Mouse (Mus musculus) MEL-GATA-1-ER (cell line): Measurements from ENCODE around the gene Gba.

Experiments used
- DNase-seq: peaks from one replicate; pipeline ENCODE4 v3.0.0-alpha.2; 2012; ENCODE audit warnings: low read depth; ENCODE audit errors: extremely low read depth

Gba gene

DNA sequence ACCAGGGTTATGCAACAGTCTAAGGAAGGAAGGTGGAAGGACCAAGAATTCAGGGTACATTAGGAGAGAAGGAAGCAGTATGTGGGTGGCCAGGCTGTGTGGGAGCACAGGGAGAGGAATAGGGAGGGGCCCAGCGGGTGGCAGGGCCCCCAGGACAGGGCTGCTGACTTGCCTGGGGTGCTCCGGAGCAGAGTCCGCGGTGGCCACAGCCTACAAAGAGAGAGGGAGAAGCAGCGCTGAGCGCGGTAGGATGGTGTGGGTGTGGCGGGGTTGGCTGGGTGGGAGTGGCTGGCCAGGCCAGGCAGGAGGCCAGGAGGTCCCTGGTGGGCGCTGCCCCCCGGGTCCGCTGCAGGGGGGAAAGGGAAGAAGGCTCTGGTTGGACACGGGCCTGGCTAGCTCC, 35.8 kb downstream of the Gba start:
- no peak for DNase-seq

DNA sequence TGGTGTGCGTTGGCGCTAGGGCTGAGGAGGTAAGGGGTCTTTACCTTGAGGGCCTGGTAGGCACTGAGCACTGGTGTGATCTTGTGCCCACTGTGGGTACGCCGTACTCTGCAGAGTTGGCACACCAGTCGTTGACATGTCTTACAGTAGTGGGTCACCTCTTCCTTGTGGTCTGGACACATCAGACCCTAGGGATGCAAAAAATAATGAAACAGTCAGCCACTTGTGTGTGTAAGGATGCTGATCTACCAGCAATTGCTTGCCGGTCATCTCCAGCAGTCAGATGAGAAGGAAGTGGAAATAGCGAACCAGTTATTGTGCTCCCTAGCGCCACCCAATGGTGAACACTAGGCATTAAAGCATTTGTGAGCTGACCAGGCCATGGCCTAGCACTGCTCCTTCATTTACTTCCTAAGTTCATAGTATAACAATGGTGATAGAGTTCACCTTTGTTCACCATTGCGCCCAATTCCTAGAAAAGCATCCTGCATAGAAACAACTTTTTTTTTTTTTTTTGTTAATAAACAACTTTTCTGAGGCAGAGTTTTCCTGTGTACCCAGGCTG, 39.7 kb downstream of the Gba start:
- peak; percentile 75 for DNase-seq

DNA sequence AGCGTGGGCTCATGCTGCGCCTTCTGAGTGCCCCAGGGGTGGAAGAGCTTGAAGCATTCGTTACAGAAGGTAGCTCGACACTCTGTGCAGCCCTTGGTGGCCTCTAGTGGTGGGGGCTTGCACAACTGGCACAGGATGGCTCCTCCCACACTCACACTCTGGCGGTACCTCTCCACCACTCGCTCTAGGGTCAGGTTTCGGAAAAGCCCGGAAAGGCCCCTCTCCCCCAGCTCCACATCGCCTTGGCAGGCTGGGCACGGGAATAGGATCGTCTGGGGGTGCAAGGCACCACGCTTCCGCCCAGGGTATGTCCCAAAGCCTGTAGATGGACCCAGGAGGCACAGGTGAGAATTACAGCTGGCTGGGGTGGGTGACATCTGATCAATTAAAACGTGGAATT, 40.9 kb downstream of the Gba start:
- DNase-seq, result no peak

DNA sequence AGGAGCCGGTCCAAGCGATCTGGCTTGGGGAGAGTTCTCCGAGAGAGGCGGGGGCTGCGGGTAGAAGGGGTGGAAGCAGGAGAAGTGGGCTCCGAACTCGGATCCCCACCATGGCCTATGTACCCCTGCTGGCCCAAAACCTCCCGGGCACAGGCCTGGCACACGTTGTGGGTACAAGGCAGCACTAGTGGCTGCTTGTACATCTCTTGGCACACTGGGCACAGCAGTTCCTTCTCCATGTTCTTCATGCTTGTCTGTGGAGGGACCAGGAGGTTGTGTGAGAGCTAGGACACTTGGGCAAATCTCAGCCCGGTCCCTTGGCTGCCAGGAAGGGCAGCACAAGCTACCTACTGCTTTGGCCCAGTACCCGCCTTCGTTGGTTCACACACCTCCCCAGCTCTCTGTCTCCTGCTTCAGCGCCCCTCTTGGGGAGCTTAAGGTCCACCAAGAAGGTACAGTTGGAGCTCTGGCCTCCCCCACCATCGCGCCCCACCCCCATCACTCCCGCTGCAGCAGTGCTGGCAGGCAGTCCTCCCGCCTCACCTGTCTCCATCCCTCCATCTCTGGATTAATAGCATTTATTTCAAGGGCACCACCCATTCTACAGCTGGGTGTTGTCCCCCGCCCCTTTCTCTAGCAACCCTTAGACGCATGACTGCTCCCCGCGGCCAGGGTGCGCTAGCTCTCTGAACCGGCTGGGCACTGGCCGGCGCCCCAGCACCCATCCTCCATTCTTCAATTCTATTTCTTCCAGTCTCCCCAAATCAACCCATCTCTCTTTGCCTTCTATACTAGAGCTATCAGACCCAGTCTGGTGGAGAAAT, 41.6 kb downstream of the Gba start:
- no peak for DNase-seq

GRCm38 (mm10) chr3:89244982-89245687, 42.4 kb downstream of the Gba start:
- no peak for DNase-seq

- DNase-seq, result peak; percentile 81
Observed at GRCm38 (mm10) chr3:89245688-89246171, 43.0 kb downstream of the Gba start, which contains the start of gene Krtcap2. TSS of gene Krtcap2 (plus strand) at chr3:89245966.

GRCm38 (mm10) chr3:89246261-89247100, 43.8 kb downstream of the Gba start, which contains the start of gene Trim46:
TSS of gene Trim46 (minus strand) at chr3:89246309.
- DNase-seq, result peak; percentile 93

DNA sequence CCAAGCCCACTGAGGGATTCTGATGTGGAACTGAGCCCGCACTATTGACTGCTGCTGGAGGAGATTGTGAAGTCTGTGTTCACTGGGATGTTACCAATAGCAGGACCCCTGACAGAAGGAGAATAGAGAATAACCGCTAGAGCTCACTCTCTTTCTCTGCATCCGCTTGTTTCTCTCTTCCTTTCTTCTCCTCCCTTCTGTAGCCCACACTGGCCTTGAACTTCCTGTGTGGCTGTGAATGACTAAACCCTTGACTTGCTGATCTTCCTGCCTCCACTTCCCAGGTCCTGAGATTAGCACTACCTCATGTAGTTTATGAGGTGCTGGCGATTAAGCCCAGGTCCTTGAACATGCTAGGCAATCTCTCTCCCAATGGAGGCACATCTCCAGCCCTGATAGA, 44.7 kb downstream of the Gba start:
- no peak for DNase-seq

DNA sequence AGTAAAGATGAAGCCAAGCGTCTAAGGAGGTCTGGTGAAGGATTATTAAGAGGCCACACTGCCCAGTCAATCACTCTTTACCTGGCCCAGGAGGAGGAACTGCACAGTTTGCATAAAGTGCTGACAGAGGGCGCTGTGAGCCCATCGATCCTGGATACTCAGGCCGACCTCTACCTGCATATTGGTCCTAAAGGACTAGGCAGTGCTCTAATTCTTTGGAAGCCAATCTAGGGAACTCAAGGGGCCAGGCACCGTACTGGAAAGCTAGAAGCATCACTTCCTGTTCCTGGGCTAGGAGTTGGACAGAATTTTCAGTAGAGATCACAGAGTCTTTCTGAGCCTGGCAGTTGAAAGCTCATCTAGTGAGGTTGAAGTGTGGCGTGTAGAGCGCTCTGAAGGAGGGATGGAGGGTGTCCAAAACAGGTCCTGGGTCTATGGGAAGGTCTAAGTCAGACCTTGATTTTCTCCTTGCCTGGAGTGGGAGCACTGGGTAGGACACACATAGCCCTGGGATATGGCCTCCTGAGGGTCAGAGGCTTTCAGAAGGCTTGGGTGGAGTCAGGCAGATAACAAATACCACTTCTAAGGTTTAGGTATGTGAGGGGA, 47.8 kb downstream of the Gba start:
- DNase-seq, result peak; percentile 48

GRCm38 (mm10) chr3:89251365-89251895, 48.7 kb downstream of the Gba start:
- no peak for DNase-seq

GRCm38 (mm10) chr3:89254994-89255393, 52.3 kb downstream of the Gba start:
- no peak for DNase-seq

DNA sequence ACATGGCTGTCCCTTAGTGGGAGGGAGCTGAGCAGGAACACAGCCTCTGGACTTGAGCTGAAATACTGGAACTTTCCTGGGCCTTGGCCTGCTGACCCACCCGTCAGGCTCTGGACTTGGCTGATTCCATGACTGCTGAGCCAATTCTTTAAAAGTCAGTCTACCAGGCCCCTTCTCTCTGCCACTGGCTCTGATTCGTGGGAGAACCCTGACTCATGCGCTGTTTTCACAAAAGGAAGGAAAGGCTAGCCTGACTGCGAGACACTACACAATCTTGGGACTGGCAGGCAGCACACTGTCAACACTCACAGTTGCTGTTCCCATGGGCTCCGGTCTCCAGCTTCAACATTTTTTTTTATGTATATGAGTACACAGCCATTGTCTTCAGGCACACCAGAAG, 53.4 kb downstream of the Gba start:
- no peak for DNase-seq
